Mouse (Mus musculus) intestine, postnatal 0 days (tissue): Measurements from ENCODE around the gene Rptor. TPM values are rescaled to one million over a fixed set of nuclear protein-coding genes. Genes with fewer than 3 reads are reported as not detected.

Source experiments
- ATAC-seq: fragments of 200-750 bp; cut with Nextera tagmentation; 2 replicates; pipeline ENCODE4 v1.8.0; 2017; ENCODE audit warnings: mild to moderate bottlenecking, moderate TSS enrichment, moderate library complexity
- H3K27ac ChIP-seq: fragments of 300-500 bp; sonication (generic); 2 replicates; pipeline ENCODE4 v1.5.1; 2014; ENCODE audit warnings: mild to moderate bottlenecking, low read depth, low read length, moderate library complexity
- H3K27me3 ChIP-seq: fragments of 300-500 bp; sonication (generic); replicated peaks from 2 replicates; pipeline ENCODE4 v1.6.1; 2014; ENCODE audit warnings: low read length, mixed read lengths; ENCODE audit not compliant: control insufficient read depth, insufficient read depth
- H3K36me3 ChIP-seq: fragments of 300-500 bp; sonication (generic); 2 replicates; pipeline ENCODE4 v1.6.1; 2014; ENCODE audit warnings: mild to moderate bottlenecking, moderate library complexity; ENCODE audit not compliant: control insufficient read depth, insufficient read depth
- H3K4me1 ChIP-seq: fragments of 300-500 bp; sonication (generic); replicated peaks from 2 replicates; pipeline ENCODE4 v1.6.1; 2014; ENCODE audit warnings: antibody characterized with exemption, low read length, mixed read lengths; ENCODE audit not compliant: control insufficient read depth, insufficient read depth
- H3K4me2 ChIP-seq: fragments of 300-500 bp; sonication (generic); replicated peaks from 2 replicates; pipeline ENCODE4 v1.6.1; 2014; ENCODE audit warnings: low read depth, mild to moderate bottlenecking, moderate library complexity
- H3K4me3 ChIP-seq: fragments of 300-500 bp; sonication (generic); 2 replicates; pipeline ENCODE4 v1.5.1; 2014; ENCODE audit warnings: low read depth, low read length
- H3K9ac ChIP-seq: fragments of 300-500 bp; sonication (generic); 2 replicates; pipeline ENCODE4 v1.6.1; 2014; ENCODE audit warnings: mild to moderate bottlenecking, low read depth, low read length
- H3K9me3 ChIP-seq: fragments of 300-500 bp; sonication (generic); 2 replicates; pipeline ENCODE4 v1.6.1; 2016; ENCODE audit warnings: mixed run types; ENCODE audit not compliant: control insufficient read depth
- CTCF ChIP-seq: sonication (generic); IDR thresholded peaks from 2 replicates; pipeline ENCODE4 v1.5.1; 2016; ENCODE audit warnings: low read depth, mild to moderate bottlenecking, control low read depth, antibody characterized with exemption, moderate library complexity
- WGBS: fragments of 180-500 bp; shearing (Covaris S2); extraction: QIAGEN DNeasy Blood & Tissue Kit; methylation state at CpG from one replicate; pipeline ENCODE4 v1.1.7; 2014; 5-methylcytosine and 5-hydroxymethylcytosine counted together
- polyA plus RNA-seq: library from polyadenylated mRNA; unstranded; fragments of >200 nt; fragmentation: Nextera tagmentation; extraction: Ambion mirVana; gene quantifications from 2 replicates; pipeline ENCODE4 v1.2.1, GENCODE M21; 2015

Gene Rptor
- polyA plus RNA-seq, 1 experiment from 2014 or later = 5.1 TPM

GRCm38 (mm10) chr11:119692911-119693261 is 90.2 kb downstream of the Rptor start:
- no peaks in the 10 kb centered on the region for H3K36me3 ChIP-seq
- H3K4me2 ChIP-seq = no peak overlapping the region
- H3K9me3 ChIP-seq = 0 out of 2 replicates have a peak, but pooled peaks cover 3% of the 10 kb centered on the region
- no peak for ATAC-seq
- no peak overlapping the region for H3K9ac ChIP-seq
- no peaks in the 10 kb centered on the region for H3K27me3 ChIP-seq
- no peak for TF ChIP-seq CTCF
- 45% methylated on average over 1 of the region's 1 CpGs for WGBS
- H3K4me3 ChIP-seq = no peak overlapping the region
- 0 out of 2 replicates have a peak, but pooled peaks cover 3% of the 10 kb centered on the region for H3K4me1 ChIP-seq
- no peak overlapping the region for H3K27ac ChIP-seq

GRCm38 (mm10) chr11:119694146-119694860 is 91.6 kb downstream of the Rptor start:
- Histone ChIP-seq H3K9me3 (0 out of 2 replicates have a peak, but pooled peaks cover 3% of the 10 kb centered on the region), H3K27me3 (no peaks in the 10 kb centered on the region), H3K27ac (no peak overlapping the region), H3K9ac (no peak overlapping the region), H3K4me2 (no peak overlapping the region), H3K4me3 (no peak overlapping the region), H3K4me1 (0 out of 2 replicates have a peak, but pooled peaks cover 3% of the 10 kb centered on the region), H3K36me3 (no peaks in the 10 kb centered on the region)
- no peak for TF ChIP-seq CTCF
- no peak for ATAC-seq
- 69% methylated on average over 10 of the region's 10 CpGs for WGBS

- Histone ChIP-seq H3K4me3 (no peak overlapping the region), H3K4me1 (0 out of 2 replicates have a peak, but pooled peaks cover 3% of the 10 kb centered on the region), H3K9me3 (0 out of 2 replicates have a peak, but pooled peaks cover 3% of the 10 kb centered on the region), H3K36me3 (no peaks in the 10 kb centered on the region), H3K4me2 (no peak overlapping the region), H3K27ac (no peak overlapping the region), H3K27me3 (no peaks in the 10 kb centered on the region), H3K9ac (no peak overlapping the region)
- WGBS = 45% methylated on average over 2 of the region's 2 CpGs
- ATAC-seq = no peak
- no peak for TF ChIP-seq CTCF
These were observed 93.7 kb downstream of the Rptor start for GRCm38 (mm10) chr11:119696401-119696800.

GRCm38 (mm10) chr11:119705381-119706066 is 102.8 kb downstream of the Rptor start:
- WGBS = 78% methylated on average over 4 of the region's 6 CpGs
- TF ChIP-seq CTCF = no peak
- no peak for ATAC-seq

GRCm38 (mm10) chr11:119707259-119707658 is 104.6 kb downstream of the Rptor start:
- H3K9me3 ChIP-seq = no peaks in the 10 kb centered on the region
- no peak overlapping the region for H3K9ac ChIP-seq
- H3K27me3 ChIP-seq = no peaks in the 10 kb centered on the region
- H3K27ac ChIP-seq = no peak overlapping the region
- no peak for TF ChIP-seq CTCF
- H3K36me3 ChIP-seq = no peaks in the 10 kb centered on the region
- 83% methylated on average over 1 of the region's 1 CpGs for WGBS
- H3K4me2 ChIP-seq = no peak overlapping the region
- ATAC-seq = no peak
- no peaks in the 10 kb centered on the region for H3K4me1 ChIP-seq
- no peak overlapping the region for H3K4me3 ChIP-seq

More at GRCm38 (mm10) chr11:119705381-119706066, 102.8 kb downstream of the Rptor start:
- Histone ChIP-seq H3K4me3 (no peak overlapping the region), H3K4me1 (no peaks in the 10 kb centered on the region), H3K9ac (no peak overlapping the region), H3K27ac (no peak overlapping the region), H3K4me2 (no peak overlapping the region), H3K9me3 (no peaks in the 10 kb centered on the region), H3K27me3 (no peaks in the 10 kb centered on the region), H3K36me3 (no peaks in the 10 kb centered on the region)

GRCm38 (mm10) chr11:119709239-119709638 is 106.5 kb downstream of the Rptor start:
- Histone ChIP-seq H3K27ac (no peak overlapping the region), H3K4me2 (no peak overlapping the region), H3K9ac (no peak overlapping the region), H3K4me1 (no peaks in the 10 kb centered on the region), H3K36me3 (no peaks in the 10 kb centered on the region), H3K9me3 (no peaks in the 10 kb centered on the region), H3K4me3 (no peak overlapping the region), H3K27me3 (no peaks in the 10 kb centered on the region)
- WGBS = 80% methylated on average over 4 of the region's 4 CpGs
- no peak for ATAC-seq
- TF ChIP-seq CTCF = no peak
